Mouse (Mus musculus) forebrain, embryonic 12.5 days (tissue): Measurements from ENCODE around the gene Ankrd2. TPM values are rescaled to one million over a fixed set of nuclear protein-coding genes. Genes with fewer than 3 reads are reported as not detected.

ENCODE experiments used
- ATAC-seq: fragments of 200-750 bp; cut with Nextera tagmentation; 2 replicates; pipeline ENCODE4 v1.8.0; 2017; ENCODE audit warnings: moderate TSS enrichment; ENCODE audit not compliant: low FRiP score
- H3K27ac ChIP-seq: fragments of 300-500 bp; sonication (generic); 2 replicates; pipeline ENCODE4 v1.5.1; 2016; ENCODE audit warnings: mild to moderate bottlenecking
- H3K27me3 ChIP-seq: fragments of 300-500 bp; sonication (generic); 2 replicates; pipeline ENCODE4 v1.6.1; 2016; ENCODE audit warnings: mild to moderate bottlenecking
- H3K36me3 ChIP-seq: fragments of 300-500 bp; sonication (generic); replicated peaks from 2 replicates; pipeline ENCODE4 v1.6.1; 2016; ENCODE audit warnings: mild to moderate bottlenecking
- H3K4me1 ChIP-seq: fragments of 300-500 bp; sonication (generic); 2 replicates; pipeline ENCODE4 v1.6.1; 2016
- H3K4me2 ChIP-seq: fragments of 300-500 bp; sonication (generic); 2 replicates; pipeline ENCODE4 v1.6.1; 2016; ENCODE audit warnings: mild to moderate bottlenecking, moderate library complexity
- H3K4me3 ChIP-seq: fragments of 300-500 bp; sonication (generic); replicated peaks from 2 replicates; pipeline ENCODE4 v1.5.1; 2016; ENCODE audit warnings: mild to moderate bottlenecking
- H3K9ac ChIP-seq: fragments of 300-500 bp; sonication (generic); 2 replicates; pipeline ENCODE4 v1.6.1; 2016; ENCODE audit warnings: mild to moderate bottlenecking
- H3K9me3 ChIP-seq: fragments of 300-500 bp; sonication (generic); 2 replicates; pipeline ENCODE4 v1.6.1; 2016
- whole genome bisulfite sequencing: fragments of 180-500 bp; shearing (Covaris S2); methylation state at CpG from one replicate; pipeline ENCODE4 v1.1.7; 2016; 5-methylcytosine and 5-hydroxymethylcytosine counted together
- polyA plus RNA-seq: library from polyadenylated mRNA; unstranded; fragments of >200 nt; fragmentation: Nextera tagmentation; extraction: Ambion mirVana; gene quantifications from 2 replicates; pipeline ENCODE4 v1.2.1, GENCODE M21; 2016

Ankrd2 gene
- polyA plus RNA-seq, 1 experiment from 2014 or later = 0.28 TPM

DNA sequence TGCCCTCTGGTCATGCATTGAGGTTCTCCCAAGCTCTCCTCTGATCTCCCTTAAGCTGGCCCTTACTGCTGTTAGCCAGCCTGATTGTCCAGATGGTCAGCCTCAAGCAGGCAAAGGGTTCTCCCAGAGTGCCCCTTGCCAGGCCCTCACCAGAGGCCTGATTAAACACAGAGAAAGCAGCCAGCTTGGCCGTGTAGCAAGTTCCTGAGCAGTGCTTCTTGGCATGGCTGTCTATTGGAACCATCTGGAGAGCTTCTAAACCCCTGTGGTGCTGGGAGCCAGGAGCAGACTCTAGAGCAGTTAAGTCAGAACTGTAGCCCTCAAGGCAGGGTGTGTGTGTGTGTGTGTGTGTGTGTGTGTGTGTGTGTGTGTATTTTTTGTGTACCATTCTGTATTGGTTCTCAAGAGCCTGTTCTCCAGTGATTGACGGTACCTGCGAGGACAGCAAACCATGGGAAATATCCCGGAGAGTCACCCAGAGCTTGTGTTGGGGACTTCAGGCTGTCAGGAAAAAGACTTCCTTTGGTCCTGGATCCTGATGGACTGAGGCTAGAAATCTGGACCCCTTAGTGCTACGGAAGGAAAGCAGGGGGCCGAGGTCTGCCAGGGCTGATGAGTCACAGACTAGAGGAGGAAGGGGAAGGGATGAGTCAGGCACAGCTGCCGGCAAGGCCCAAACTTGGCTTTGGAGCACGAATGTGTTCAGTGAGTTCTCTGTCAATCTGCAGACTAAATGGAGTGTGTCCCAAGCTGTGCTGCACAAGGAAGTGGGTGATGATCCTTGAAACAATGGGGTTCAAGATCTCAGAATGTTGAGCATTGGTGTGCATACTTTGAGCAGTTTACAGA lies 18.2 kb upstream of the Ankrd2 start:
- Histone ChIP-seq H3K27ac (peak overlapping the region; percentile 27; the same call in 1 of the 2 replicates), H3K4me1 (peaks cover 10% of the 10 kb centered on the region)
- WGBS = 84% methylated on average over 8 of the region's 8 CpGs

DNA sequence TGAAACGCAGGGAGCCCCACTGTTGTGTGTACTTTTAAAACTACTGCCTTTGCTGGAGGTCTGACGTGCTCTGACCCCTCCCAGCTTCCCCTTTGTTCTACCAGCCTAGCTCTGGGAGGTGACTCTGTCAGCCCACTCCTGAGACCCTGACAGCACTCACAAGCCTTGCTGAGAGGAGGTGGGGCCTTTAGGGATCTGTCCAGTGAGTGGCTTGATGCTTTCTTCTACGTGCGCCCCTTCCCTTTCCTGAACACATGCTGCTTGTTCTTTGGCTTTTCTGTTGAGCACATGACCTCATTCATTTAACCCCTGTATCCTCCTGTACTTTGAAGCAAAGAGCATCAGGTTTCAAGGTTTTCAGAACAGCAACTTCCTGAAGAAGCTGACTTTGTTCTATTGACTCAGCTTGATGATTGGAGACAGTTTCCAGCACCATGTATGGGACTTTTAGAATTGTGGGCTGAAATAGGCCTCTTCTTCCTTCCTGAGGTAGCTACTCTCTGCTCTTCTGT lies 16.7 kb upstream of the Ankrd2 start:
- Histone ChIP-seq H3K9ac (no peak overlapping the region), H3K27ac (no peak overlapping the region), H3K4me1 (peaks cover 10% of the 10 kb centered on the region), H3K4me3 (no peak overlapping the region), H3K9me3 (no peaks in the 10 kb centered on the region), H3K4me2 (no peak overlapping the region), H3K27me3 (no peaks in the 10 kb centered on the region), H3K36me3 (no peaks in the 10 kb centered on the region)
- no peak for ATAC-seq
- WGBS = 38% methylated on average over 4 of the region's 4 CpGs

More for the DNA sequence above, 18.2 kb upstream of the Ankrd2 start:
- no peak overlapping the region for H3K4me3 ChIP-seq
- ATAC-seq = no peak
- H3K27me3 ChIP-seq = no peaks in the 10 kb centered on the region
- no peaks in the 10 kb centered on the region for H3K9me3 ChIP-seq
- no peaks in the 10 kb centered on the region for H3K36me3 ChIP-seq
- no peak overlapping the region for H3K9ac ChIP-seq
- H3K4me2 ChIP-seq = no peak overlapping the region

DNA sequence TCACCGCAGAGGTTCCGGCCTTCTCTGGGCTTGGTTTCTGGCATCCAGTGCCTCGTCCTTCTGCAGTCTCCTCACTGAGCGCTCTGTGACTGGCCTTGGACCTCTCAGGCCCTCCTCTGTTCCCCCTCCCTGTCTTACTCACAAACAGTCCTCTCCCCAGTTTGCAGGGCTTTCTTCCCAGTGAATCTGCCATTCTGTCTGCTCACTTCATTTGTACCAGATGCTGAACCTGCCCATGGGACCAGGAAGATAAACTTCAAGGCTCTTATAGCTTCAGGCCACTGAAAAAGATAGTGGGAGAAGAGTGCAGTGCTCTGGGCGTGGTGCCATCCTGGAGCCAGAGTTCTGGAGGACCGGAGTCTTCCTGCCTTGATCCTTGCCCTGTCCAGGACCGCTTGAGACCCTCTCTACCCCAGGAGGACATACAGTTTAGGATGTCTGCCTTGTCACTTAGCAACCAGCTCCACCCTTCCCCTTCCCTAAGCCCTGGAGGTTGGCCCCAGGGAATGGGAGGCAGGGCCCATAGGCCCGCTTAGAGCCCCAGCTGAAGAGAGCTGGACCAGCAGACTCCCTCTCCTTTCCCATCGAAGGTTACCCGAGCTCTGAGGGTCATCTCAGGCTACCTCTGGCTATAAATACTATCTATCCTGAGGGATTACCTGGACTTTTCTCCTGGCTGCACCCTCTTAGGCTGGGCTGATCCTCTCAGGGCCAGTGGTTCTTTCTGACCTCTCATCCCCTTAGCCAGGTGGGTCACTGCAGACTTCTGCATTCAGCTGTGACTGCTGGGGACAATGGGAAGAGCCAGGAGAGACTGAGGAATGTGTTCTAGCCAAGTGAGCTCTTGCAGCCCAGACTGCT lies 13.9 kb upstream of the Ankrd2 start:
- WGBS = 69% methylated on average over 10 of the region's 10 CpGs
- Histone ChIP-seq H3K4me3 (no peak overlapping the region), H3K4me1 (peaks cover 5% of the 10 kb centered on the region), H3K9me3 (no peaks in the 10 kb centered on the region), H3K36me3 (no peaks in the 10 kb centered on the region), H3K27me3 (no peaks in the 10 kb centered on the region), H3K9ac (no peak overlapping the region), H3K27ac (no peak overlapping the region), H3K4me2 (no peak overlapping the region)
- ATAC-seq = no peak

DNA sequence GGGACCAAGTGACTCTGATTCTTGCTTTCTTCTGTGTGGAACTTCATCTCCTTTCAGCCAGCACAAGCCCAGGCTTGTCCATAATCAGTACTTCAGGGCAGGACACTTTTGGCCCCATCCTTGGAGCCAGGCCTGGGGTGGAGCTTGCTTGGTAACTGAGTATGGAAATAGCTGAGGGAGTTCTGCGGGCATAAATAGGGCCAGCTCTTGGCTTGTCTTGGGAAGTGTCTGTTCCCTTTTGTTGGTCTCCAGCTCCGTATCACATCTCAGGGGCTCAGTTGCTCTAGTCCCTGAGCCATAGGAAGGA lies 13.3 kb upstream of the Ankrd2 start:
- Histone ChIP-seq H3K27ac (no peak overlapping the region), H3K27me3 (no peaks in the 10 kb centered on the region)

DNA sequence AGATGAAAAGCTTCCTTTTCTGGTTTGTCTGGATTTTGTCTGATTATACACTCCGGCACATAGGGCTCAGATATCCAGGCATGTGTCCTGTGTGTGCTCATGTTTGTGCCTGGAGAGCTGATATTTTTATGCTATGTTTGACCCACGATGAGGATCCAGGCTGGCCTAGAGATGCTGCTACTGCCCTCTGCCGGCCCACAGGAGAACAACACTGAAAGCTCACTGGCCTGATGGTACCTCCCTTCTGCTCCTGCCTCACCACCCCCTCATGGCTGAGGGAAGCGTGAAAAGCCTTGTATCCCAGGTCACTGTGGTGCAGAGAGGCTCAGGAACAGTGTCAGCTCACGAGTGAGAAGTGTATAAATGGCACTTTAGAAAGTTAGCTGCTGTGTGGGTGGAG lies 9.6 kb upstream of the Ankrd2 start:
- 11% methylated on average over 5 of the region's 5 CpGs for WGBS
- no peaks in the 10 kb centered on the region for H3K4me1 ChIP-seq
- no peak overlapping the region for H3K27ac ChIP-seq
- no peak overlapping the region for H3K9ac ChIP-seq
- ATAC-seq = peak; percentile 53; the same call in 1 of the 2 replicates
- no peaks in the 10 kb centered on the region for H3K36me3 ChIP-seq
- H3K9me3 ChIP-seq = no peaks in the 10 kb centered on the region
- no peak overlapping the region for H3K4me2 ChIP-seq
- H3K4me3 ChIP-seq = no peak overlapping the region
- no peaks in the 10 kb centered on the region for H3K27me3 ChIP-seq

More for the DNA sequence above, 13.3 kb upstream of the Ankrd2 start:
- WGBS = 88% methylated on average over 2 of the region's 2 CpGs
- H3K4me3 ChIP-seq = no peak overlapping the region
- H3K4me1 ChIP-seq = peaks cover 3% of the 10 kb centered on the region; the same call in 1 of the 2 replicates
- H3K36me3 ChIP-seq = no peaks in the 10 kb centered on the region
- H3K4me2 ChIP-seq = no peak overlapping the region
- no peak for ATAC-seq
- H3K9me3 ChIP-seq = no peaks in the 10 kb centered on the region
- no peak overlapping the region for H3K9ac ChIP-seq

DNA sequence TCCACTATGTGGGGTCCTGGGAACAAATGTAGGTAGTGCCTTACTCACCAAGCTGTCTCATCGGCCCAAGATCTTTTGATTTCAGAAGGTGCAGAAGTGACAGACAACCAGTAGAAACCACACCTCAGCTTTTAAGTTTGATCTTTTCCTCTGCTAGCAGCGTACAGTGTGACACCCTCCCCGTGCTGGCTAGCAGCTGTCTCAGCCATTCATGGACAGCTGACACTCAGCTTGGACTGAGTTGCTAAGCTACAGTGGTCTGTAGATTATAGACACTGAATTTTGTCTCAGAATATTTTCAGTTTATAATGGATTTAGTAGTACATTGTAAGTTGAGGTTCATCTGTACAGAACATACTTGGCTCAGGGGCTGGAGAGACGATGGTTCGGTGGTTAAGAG lies 4.7 kb upstream of the Ankrd2 start:
- Histone ChIP-seq H3K4me2 (no peak overlapping the region), H3K9ac (no peak overlapping the region), H3K27ac (no peak overlapping the region), H3K36me3 (0 out of 2 replicates have a peak, but pooled peaks cover 3% of the 10 kb centered on the region), H3K27me3 (no peaks in the 10 kb centered on the region), H3K4me3 (no peak overlapping the region), H3K9me3 (no peaks in the 10 kb centered on the region), H3K4me1 (no peaks in the 10 kb centered on the region)
- ATAC-seq = no peak
- WGBS = 88% methylated on average over 5 of the region's 5 CpGs

DNA sequence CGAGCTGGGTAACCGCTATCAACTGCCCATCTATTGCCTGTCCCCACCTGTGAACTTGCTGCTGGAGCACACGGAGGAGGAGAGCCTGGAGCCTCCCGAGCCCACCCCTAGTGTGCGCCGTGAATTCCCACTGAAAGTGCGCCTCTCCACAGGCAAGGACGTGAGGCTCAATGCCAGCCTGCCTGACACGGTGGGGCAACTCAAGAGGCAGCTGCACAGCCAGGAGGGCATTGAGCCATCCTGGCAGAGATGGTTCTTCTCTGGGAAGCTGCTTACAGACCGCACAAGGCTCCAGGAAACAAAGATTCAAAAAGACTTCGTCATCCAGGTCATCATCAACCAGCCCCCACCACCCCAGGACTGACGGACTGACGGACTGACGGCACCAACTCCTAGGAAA lies 2.2 kb upstream of the Ankrd2 start:
- 83% methylated on average over 14 of the region's 14 CpGs for WGBS

DNA sequence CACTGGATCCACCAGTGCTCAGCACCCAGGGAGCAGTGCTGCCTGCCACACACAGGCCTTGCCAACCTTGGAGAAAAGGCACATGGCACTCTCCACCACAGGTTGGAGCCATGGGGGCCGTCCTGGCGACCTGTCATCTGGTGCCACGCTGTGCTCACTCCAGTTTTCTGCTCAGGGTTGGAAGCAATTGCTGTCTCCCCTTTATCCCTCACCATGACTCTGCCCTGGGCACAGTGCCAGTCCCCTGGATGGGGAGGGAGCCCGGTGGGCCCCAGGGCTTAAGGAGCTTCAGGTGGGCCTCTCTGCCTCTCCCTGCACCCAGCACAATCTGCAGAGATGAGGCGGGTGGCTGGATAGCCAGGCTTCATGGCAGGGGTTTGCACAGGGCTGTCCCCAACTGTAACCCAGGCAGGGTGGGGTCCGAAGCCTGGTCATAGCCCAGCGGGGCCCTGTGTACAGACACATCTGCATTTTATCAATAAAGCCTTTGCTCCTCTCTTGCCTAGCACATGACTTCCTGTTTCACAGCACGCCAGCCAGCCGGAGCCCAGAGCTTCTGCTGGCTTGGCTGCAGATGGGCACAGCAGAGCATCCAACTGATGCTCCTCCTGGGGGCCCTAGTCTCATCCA lies 1.5 kb upstream of the Ankrd2 start:
- 0 out of 2 replicates have a peak, but pooled peaks cover 3% of the 10 kb centered on the region for H3K36me3 ChIP-seq
- no peaks in the 10 kb centered on the region for H3K9me3 ChIP-seq
- H3K27me3 ChIP-seq = no peaks in the 10 kb centered on the region
- no peak overlapping the region for H3K4me2 ChIP-seq
- ATAC-seq = no peak
- no peak overlapping the region for H3K4me3 ChIP-seq
- 74% methylated on average over 9 of the region's 9 CpGs for WGBS
- H3K9ac ChIP-seq = no peak overlapping the region
- no peaks in the 10 kb centered on the region for H3K4me1 ChIP-seq
- H3K27ac ChIP-seq = no peak overlapping the region

More for the DNA sequence above, 2.2 kb upstream of the Ankrd2 start:
- Histone ChIP-seq H3K9ac (no peak overlapping the region), H3K4me3 (no peak overlapping the region), H3K9me3 (no peaks in the 10 kb centered on the region), H3K36me3 (0 out of 2 replicates have a peak, but pooled peaks cover 3% of the 10 kb centered on the region), H3K27me3 (no peaks in the 10 kb centered on the region), H3K4me2 (no peak overlapping the region), H3K27ac (no peak overlapping the region), H3K4me1 (no peaks in the 10 kb centered on the region)
- ATAC-seq = no peak

DNA sequence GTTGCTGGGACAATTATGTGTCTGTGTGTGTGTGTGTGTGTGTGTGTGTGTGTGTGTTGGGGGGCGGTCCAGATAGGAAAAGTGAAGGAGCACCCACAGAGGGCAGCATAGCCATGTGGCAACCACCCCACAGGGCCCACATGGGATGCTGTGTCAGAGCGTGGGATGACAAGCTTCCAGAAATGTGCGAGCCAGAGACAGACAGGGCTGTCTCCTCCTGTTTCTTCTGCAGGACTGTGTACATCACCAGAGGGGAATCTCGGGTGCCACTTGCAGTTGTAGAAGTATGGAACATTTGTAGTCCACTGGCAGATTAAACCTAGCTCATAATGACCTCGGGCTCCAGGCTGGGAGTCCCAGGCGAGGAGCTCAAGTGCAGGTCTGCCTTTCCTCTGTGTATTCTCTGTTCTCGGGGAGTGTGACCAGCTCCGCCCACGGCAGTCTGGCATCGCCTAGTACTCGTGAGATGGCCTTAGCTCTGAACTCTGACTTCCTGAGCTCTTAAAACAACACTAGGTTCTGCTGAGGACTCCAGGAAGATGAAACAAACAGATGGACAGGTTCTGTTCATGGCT lies 832 bp upstream of the Ankrd2 start:
- 63% methylated on average over 11 of the region's 11 CpGs for WGBS
- Histone ChIP-seq H3K9me3 (no peaks in the 10 kb centered on the region), H3K4me3 (no peak overlapping the region), H3K4me1 (no peaks in the 10 kb centered on the region), H3K9ac (no peak overlapping the region), H3K36me3 (0 out of 2 replicates have a peak, but pooled peaks cover 3% of the 10 kb centered on the region), H3K27me3 (0 out of 2 replicates have a peak, but pooled peaks cover 3% of the 10 kb centered on the region), H3K4me2 (no peak overlapping the region), H3K27ac (no peak overlapping the region)
- no peak for ATAC-seq

DNA sequence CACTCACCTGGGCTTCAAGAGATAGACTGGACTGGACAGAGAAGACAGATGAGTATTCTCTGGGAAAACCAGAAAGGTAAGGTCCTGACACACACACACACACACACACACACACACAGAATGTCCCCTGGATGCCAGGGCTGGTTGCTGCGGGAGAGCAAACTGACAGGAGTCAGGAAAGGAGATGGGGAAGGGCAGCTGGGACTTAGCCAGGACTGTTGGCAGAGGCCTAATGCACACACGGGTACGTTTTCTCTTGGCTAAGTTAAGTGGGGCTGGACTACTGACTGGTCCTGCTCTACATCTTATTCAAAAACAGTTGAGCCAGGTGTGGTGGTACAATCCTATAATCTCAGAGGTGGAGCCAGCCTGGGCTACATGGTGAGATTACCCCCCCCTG lies 557 bp downstream of the Ankrd2 start:
- Histone ChIP-seq H3K9me3 (no peaks in the 10 kb centered on the region), H3K36me3 (0 out of 2 replicates have a peak, but pooled peaks cover 3% of the 10 kb centered on the region), H3K9ac (no peak overlapping the region), H3K4me1 (no peaks in the 10 kb centered on the region), H3K27me3 (0 out of 2 replicates have a peak, but pooled peaks cover 5% of the 10 kb centered on the region), H3K27ac (no peak overlapping the region), H3K4me2 (no peak overlapping the region), H3K4me3 (no peak overlapping the region)
- WGBS = 92% methylated on average over 3 of the region's 3 CpGs
- ATAC-seq = no peak

DNA sequence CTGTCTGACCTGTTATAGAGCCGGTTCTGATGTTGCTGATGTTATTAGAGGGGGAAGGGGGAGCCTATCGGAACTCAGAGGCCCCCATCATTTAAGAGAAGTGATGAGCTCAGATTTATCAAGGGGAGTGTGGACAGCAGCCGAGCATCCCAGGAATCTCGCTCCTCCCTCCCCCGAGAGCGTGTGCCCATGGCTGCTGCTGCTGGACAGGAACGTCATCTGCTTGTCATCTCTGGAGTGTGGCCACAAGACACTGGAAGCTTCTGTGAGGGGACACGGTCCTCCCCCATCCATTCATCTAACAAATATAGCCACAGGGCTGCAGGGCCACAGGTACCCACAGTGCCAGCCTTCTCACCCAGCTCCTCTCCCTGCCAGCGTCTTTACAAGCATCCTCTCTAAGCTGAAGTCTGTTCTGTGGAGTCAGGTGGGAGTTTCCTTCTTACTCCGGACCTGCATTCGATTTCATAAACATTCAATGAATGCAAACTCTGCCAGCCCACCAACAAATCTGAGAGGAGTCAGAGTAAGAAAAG lies 1.4 kb downstream of the Ankrd2 start:
- no peak overlapping the region for H3K4me2 ChIP-seq
- 0 out of 2 replicates have a peak, but pooled peaks cover 7% of the 10 kb centered on the region for H3K27me3 ChIP-seq
- 0 out of 2 replicates have a peak, but pooled peaks cover 3% of the 10 kb centered on the region for H3K36me3 ChIP-seq
- H3K27ac ChIP-seq = no peak overlapping the region
- H3K4me3 ChIP-seq = no peak overlapping the region
- no peak for ATAC-seq
- H3K9me3 ChIP-seq = no peaks in the 10 kb centered on the region
- no peaks in the 10 kb centered on the region for H3K4me1 ChIP-seq
- 82% methylated on average over 11 of the region's 11 CpGs for WGBS
- H3K9ac ChIP-seq = no peak overlapping the region
